Mouse (Mus musculus): ENCODE measurements around the gene Fam71d.

GRCm38 (mm10) chr12:78691325-78691724 is at the start of gene Fam71d:
- TF ChIP-seq CTCF (IDR thresholded peaks at IDR 0.05; ENCODE audit: low read depth) (no peak), EP300 (IDR thresholded peaks at IDR 0.05; ENCODE audit: low read depth) (no peak)
